Mouse (Mus musculus) kidney, embryonic 14.5 days (tissue): Measurements from ENCODE around the gene Akap8l. TPM values are rescaled to one million over a fixed set of nuclear protein-coding genes. Genes with fewer than 3 reads are reported as not detected.

Experiments used
- ATAC-seq: fragments of 200-750 bp; cut with Nextera tagmentation; 2 replicates; pipeline ENCODE4 v1.8.0; 2017; ENCODE audit warnings: moderate number of reproducible peaks, mild to moderate bottlenecking, moderate TSS enrichment, moderate library complexity; ENCODE audit not compliant: low FRiP score, low TSS enrichment
- H3K27ac ChIP-seq: fragments of 300-500 bp; sonication (generic); 2 replicates; pipeline ENCODE4 v1.5.1; 2014; ENCODE audit warnings: low read depth, mild to moderate bottlenecking, low read length, moderate library complexity, mixed read lengths
- H3K27me3 ChIP-seq: fragments of 300-500 bp; sonication (generic); 2 replicates; pipeline ENCODE4 v1.6.1; 2014; ENCODE audit warnings: mild to moderate bottlenecking, low read length; ENCODE audit not compliant: control insufficient read depth, insufficient read depth
- H3K36me3 ChIP-seq: fragments of 300-500 bp; sonication (generic); 2 replicates; pipeline ENCODE4 v1.6.1; 2014; ENCODE audit warnings: low read length, mixed read lengths; ENCODE audit not compliant: control insufficient read depth, insufficient read depth
- H3K4me1 ChIP-seq: fragments of 300-500 bp; sonication (generic); 2 replicates; pipeline ENCODE4 v1.6.1; 2014; ENCODE audit warnings: low read length, mixed read lengths; ENCODE audit not compliant: control insufficient read depth, insufficient read depth
- H3K4me2 ChIP-seq: fragments of 300-500 bp; sonication (generic); replicated peaks from 2 replicates; pipeline ENCODE4 v1.6.1; 2014; ENCODE audit warnings: low read depth, mild to moderate bottlenecking, low read length
- H3K4me3 ChIP-seq: fragments of 300-500 bp; sonication (generic); 2 replicates; pipeline ENCODE4 v1.5.1; 2014; ENCODE audit warnings: mild to moderate bottlenecking, low read length
- H3K9ac ChIP-seq: fragments of 300-500 bp; sonication (generic); 2 replicates; pipeline ENCODE4 v1.6.1; 2014; ENCODE audit warnings: low read depth, mild to moderate bottlenecking, low read length, moderate library complexity
- H3K9me3 ChIP-seq: fragments of 300-500 bp; sonication (generic); 2 replicates; pipeline ENCODE4 v1.6.1; 2016; ENCODE audit warnings: low read length; ENCODE audit not compliant: control insufficient read depth
- WGBS: fragments of 180-500 bp; shearing (Covaris S2); extraction: QIAGEN DNeasy Blood & Tissue Kit; methylation state at CpG from one replicate; pipeline ENCODE4 v1.1.7; 2014; 5-methylcytosine and 5-hydroxymethylcytosine counted together
- polyA plus RNA-seq: library from polyadenylated mRNA; unstranded; fragments of >200 nt; fragmentation: Nextera tagmentation; extraction: Ambion mirVana; gene quantifications from 2 replicates; pipeline ENCODE4 v1.2.1, GENCODE M21; 2014

Akap8l gene
- polyA plus RNA-seq, 1 experiment from 2014 or later, result 93.7 TPM

GRCm38 (mm10) chr17:32382576-32382975 lies 32.2 kb upstream of the Akap8l start:
- H3K36me3 ChIP-seq, result peaks cover 17% of the 10 kb centered on the region; the same call in 1 of the 2 replicates
- 94% methylated on average over 7 of the region's 7 CpGs for whole genome bisulfite sequencing

GRCm38 (mm10) chr17:32378786-32379185 lies 28.4 kb upstream of the Akap8l start:
- H3K4me2 ChIP-seq, result no peak overlapping the region
- peaks cover 24% of the 10 kb centered on the region; the same call in 1 of the 2 replicates for H3K36me3 ChIP-seq
- no peak overlapping the region for H3K9ac ChIP-seq
- H3K4me3 ChIP-seq, result no peak overlapping the region
- H3K27me3 ChIP-seq, result no peaks in the 10 kb centered on the region
- 81% methylated on average over 2 of the region's 2 CpGs for WGBS
- no peak overlapping the region for H3K27ac ChIP-seq
- no peaks in the 10 kb centered on the region for H3K9me3 ChIP-seq
- ATAC-seq, result no peak
- H3K4me1 ChIP-seq, result 0 out of 2 replicates have a peak, but pooled peaks cover 2% of the 10 kb centered on the region

More at GRCm38 (mm10) chr17:32382576-32382975, 32.2 kb upstream of the Akap8l start:
- H3K9me3 ChIP-seq, result no peaks in the 10 kb centered on the region
- peaks cover 6% of the 10 kb centered on the region; the same call in 1 of the 2 replicates for H3K4me1 ChIP-seq
- H3K27ac ChIP-seq, result no peak overlapping the region
- no peak overlapping the region for H3K4me3 ChIP-seq
- no peaks in the 10 kb centered on the region for H3K27me3 ChIP-seq
- H3K9ac ChIP-seq, result no peak overlapping the region
- no peak for ATAC-seq
- no peak overlapping the region for H3K4me2 ChIP-seq

- 84% methylated on average over 9 of the region's 9 CpGs for WGBS
Measured at GRCm38 (mm10) chr17:32377137-32377536, 26.7 kb upstream of the Akap8l start.

GRCm38 (mm10) chr17:32376475-32376874 lies 26.1 kb upstream of the Akap8l start:
- H3K4me1 ChIP-seq, result 0 out of 2 replicates have a peak, but pooled peaks cover 2% of the 10 kb centered on the region
- H3K27ac ChIP-seq, result no peak overlapping the region
- no peak overlapping the region for H3K4me2 ChIP-seq
- no peaks in the 10 kb centered on the region for H3K9me3 ChIP-seq
- no peak overlapping the region for H3K9ac ChIP-seq
- ATAC-seq, result no peak
- H3K4me3 ChIP-seq, result no peak overlapping the region
- 78% methylated on average over 15 of the region's 15 CpGs for WGBS
- H3K27me3 ChIP-seq, result no peaks in the 10 kb centered on the region
- H3K36me3 ChIP-seq, result peaks cover 24% of the 10 kb centered on the region; the same call in 1 of the 2 replicates

More at GRCm38 (mm10) chr17:32377137-32377536, 26.7 kb upstream of the Akap8l start:
- no peak for ATAC-seq
- peaks cover 24% of the 10 kb centered on the region; the same call in 1 of the 2 replicates for H3K36me3 ChIP-seq
- no peaks in the 10 kb centered on the region for H3K9me3 ChIP-seq
- H3K27ac ChIP-seq, result no peak overlapping the region
- no peaks in the 10 kb centered on the region for H3K27me3 ChIP-seq
- 0 out of 2 replicates have a peak, but pooled peaks cover 2% of the 10 kb centered on the region for H3K4me1 ChIP-seq
- H3K9ac ChIP-seq, result no peak overlapping the region
- H3K4me3 ChIP-seq, result no peak overlapping the region
- H3K4me2 ChIP-seq, result no peak overlapping the region

GRCm38 (mm10) chr17:32368991-32369578 lies 18.7 kb upstream of the Akap8l start:
- ATAC-seq, result peak; percentile 72
- peak overlapping the region; percentile 32 for H3K4me3 ChIP-seq
- peaks cover 3% of the 10 kb centered on the region; the same call in 1 of the 2 replicates for H3K36me3 ChIP-seq
- H3K9ac ChIP-seq, result peak overlapping the region; percentile 42; the same call in 1 of the 2 replicates
- H3K9me3 ChIP-seq, result no peaks in the 10 kb centered on the region
- H3K27me3 ChIP-seq, result no peaks in the 10 kb centered on the region
- H3K4me1 ChIP-seq, result no peaks in the 10 kb centered on the region; the same call in 1 of the 2 replicates
- peak overlapping the region; percentile 39 for H3K4me2 ChIP-seq
- H3K27ac ChIP-seq, result peak overlapping the region; percentile 55; the same call in 1 of the 2 replicates
- 11% methylated on average over 12 of the region's 17 CpGs for WGBS

GRCm38 (mm10) chr17:32367706-32368105 lies 17.3 kb upstream of the Akap8l start:
- Histone ChIP-seq H3K9me3 (no peaks in the 10 kb centered on the region), H3K27ac (no peak overlapping the region), H3K36me3 (peaks cover 3% of the 10 kb centered on the region; the same call in 1 of the 2 replicates), H3K27me3 (no peaks in the 10 kb centered on the region), H3K4me3 (no peak overlapping the region), H3K4me1 (peaks cover 9% of the 10 kb centered on the region), H3K9ac (no peak overlapping the region), H3K4me2 (no peak overlapping the region)
- 90% methylated on average over 11 of the region's 11 CpGs for WGBS
- no peak for ATAC-seq

- peaks cover 14% of the 10 kb centered on the region for H3K4me1 ChIP-seq
- 64% methylated on average over 1 of the region's 1 CpGs for WGBS
- ATAC-seq, result no peak
- no peaks in the 10 kb centered on the region for H3K27me3 ChIP-seq
- H3K36me3 ChIP-seq, result peaks cover 24% of the 10 kb centered on the region
- no peak overlapping the region for H3K27ac ChIP-seq
- H3K4me3 ChIP-seq, result no peak overlapping the region
- no peak overlapping the region for H3K4me2 ChIP-seq
- H3K9me3 ChIP-seq, result no peaks in the 10 kb centered on the region
- no peak overlapping the region for H3K9ac ChIP-seq
Measured at GRCm38 (mm10) chr17:32365296-32365695, 14.9 kb upstream of the Akap8l start.

GRCm38 (mm10) chr17:32364850-32365249 lies 14.4 kb upstream of the Akap8l start:
- peak overlapping the region; percentile 94 for H3K4me3 ChIP-seq
- peak; percentile 17 for ATAC-seq
- H3K27me3 ChIP-seq, result no peaks in the 10 kb centered on the region
- H3K36me3 ChIP-seq, result peaks cover 29% of the 10 kb centered on the region
- H3K4me2 ChIP-seq, result peak overlapping the region; percentile 85
- H3K9me3 ChIP-seq, result no peaks in the 10 kb centered on the region
- H3K9ac ChIP-seq, result peak overlapping the region; percentile 96
- peaks cover 14% of the 10 kb centered on the region for H3K4me1 ChIP-seq
- H3K27ac ChIP-seq, result peak overlapping the region; percentile 67
- WGBS, result 55% methylated on average over 5 of the region's 5 CpGs

GRCm38 (mm10) chr17:32364331-32364730 lies 13.9 kb upstream of the Akap8l start:
- Histone ChIP-seq H3K9ac (peak overlapping the region; percentile 96), H3K4me3 (peak overlapping the region; percentile 94), H3K4me1 (peaks cover 14% of the 10 kb centered on the region), H3K9me3 (no peaks in the 10 kb centered on the region), H3K27ac (peak overlapping the region; percentile 67), H3K27me3 (no peaks in the 10 kb centered on the region), H3K36me3 (peaks cover 34% of the 10 kb centered on the region), H3K4me2 (peak overlapping the region; percentile 85)
- peak; percentile 93 for ATAC-seq
- under 1% methylated on average over 43 of the region's 47 CpGs for WGBS
